Mouse (Mus musculus): ENCODE data around the gene Klkb1. TPM values are rescaled to one million over a fixed set of nuclear protein-coding genes. Genes with fewer than 3 reads are reported as not detected.

Klkb1 gene
- 0.09 TPM in 1 of 2 replicates, not detected in the other for polyA plus RNA-seq (2015; fragmentation: Nextera tagmentation; extraction: Ambion mirVana)

GRCm38 (mm10) chr8:45294687-45295086 lies at the start of gene Klkb1:
TSS of gene Klkb1 (minus strand) at chr8:45294859.

GRCm38 (mm10) chr8:45332685-45333409 lies 38.2 kb upstream of the Klkb1 start, which contains the start of gene Cyp4v3:
TSS of gene Cyp4v3 (minus strand) at chr8:45333216.

GRCm38 (mm10) chr8:45308366-45308765 lies 13.7 kb upstream of the Klkb1 start, which contains the start of gene Gm45753:
TSS of gene Gm45753 (minus strand) at chr8:45308466.

GRCm38 (mm10) chr8:45261920-45262319 lies 32.7 kb downstream of the Klkb1 start, which contains the start of gene F11:
TSS of gene F11 (minus strand) at chr8:45262031.

Other genes with a start within 250 kb of the Klkb1 start
- gene Mtnr1a, start 225.7 kb downstream of the Klkb1 start, polyA plus RNA-seq (2015; fragmentation: Nextera tagmentation; extraction: Ambion mirVana): 0.19 and 0.38 TPM in 2 replicates
- gene F11, start 32.8 kb downstream of the Klkb1 start, polyA plus RNA-seq (2015; fragmentation: Nextera tagmentation; extraction: Ambion mirVana): not detected in 2 replicates
- gene Gm45753, start 13.6 kb upstream of the Klkb1 start, polyA plus RNA-seq (2015; fragmentation: Nextera tagmentation; extraction: Ambion mirVana): not detected in 2 replicates
- 2.8 and 2.9 TPM in 2 replicates for gene Cyp4v3, start 38.4 kb upstream of the Klkb1 start, polyA plus RNA-seq (2015; fragmentation: Nextera tagmentation; extraction: Ambion mirVana)
- gene Fam149a, start 87.4 kb upstream of the Klkb1 start, polyA plus RNA-seq (2015; fragmentation: Nextera tagmentation; extraction: Ambion mirVana): 23.3 and 23.5 TPM in 2 replicates
- 2.5 and 2.9 TPM in 2 replicates for gene Tlr3, start 116.2 kb upstream of the Klkb1 start, polyA plus RNA-seq (2015; fragmentation: Nextera tagmentation; extraction: Ambion mirVana)
- gene Sorbs2, start 212.9 kb upstream of the Klkb1 start, polyA plus RNA-seq (2015; fragmentation: Nextera tagmentation; extraction: Ambion mirVana): 33.7 and 35.0 TPM in 2 replicates

Measured in neural tube, postnatal 0 days (tissue).